Mouse (Mus musculus) megakaryocyte, embryonic 14.5 days (primary cell): ENCODE measurements around the gene Nts.

Source experiments
- FLI1 ChIP-seq: IDR thresholded peaks from 2 replicates; pipeline ENCODE4 v1.6.1; 2012; ENCODE audit warnings: low read length, inconsistent platforms, mixed read lengths
- GATA1 ChIP-seq: IDR thresholded peaks from 3 replicates; pipeline ENCODE4 v1.6.1; 2012; ENCODE audit warnings: mixed read lengths, low read length, inconsistent platforms, borderline replicate concordance

- TF ChIP-seq GATA1 (no peak), FLI1 (no peak)
Observed at GRCm38 (mm10) chr10:102491792-102492191, 1.5 kb upstream of the Nts start.
